Mouse (Mus musculus) spleen, embryonic (tissue): Measurements from ENCODE around the gene Elmo1.

ENCODE experiments used
- CTCF ChIA-PET: fragments of 350-600 bp; sonication (Branson Sonifier 250); formaldehyde crosslinking; loops from one replicate; lab custom pipeline; 2022; lab: Charles Lee

Elmo1 gene

GRCm38 (mm10) chr13:20090133-20090710, at the start of gene Elmo1:
Gene Elmo1 (plus strand): TSS chr13:20090596.
- CTCF ChIA-PET = no interaction called here

- CTCF ChIA-PET = no interaction called here
These were observed 49.1 kb upstream of the Elmo1 start for GRCm38 (mm10) chr13:20041169-20041830.

- CTCF ChIA-PET = no interaction called here
These were observed 47.5 kb upstream of the Elmo1 start for GRCm38 (mm10) chr13:20042856-20043255.

GRCm38 (mm10) chr13:20045350-20045749, 45.0 kb upstream of the Elmo1 start:
- CTCF ChIA-PET = no interaction called here

- CTCF ChIA-PET = no interaction called here
These were observed 44.6 kb upstream of the Elmo1 start for GRCm38 (mm10) chr13:20045836-20046235.

GRCm38 (mm10) chr13:20046406-20046805, 44.0 kb upstream of the Elmo1 start:
- CTCF ChIA-PET = no interaction called here

GRCm38 (mm10) chr13:20047926-20048836, 42.2 kb upstream of the Elmo1 start:
- CTCF ChIA-PET = interaction anchor here (0.5 to 1.3 kb wide), 5 partner anchors 9 to 235 kb away, joined by 3 read pairs; no protein-coding TSS in a partner anchor

- CTCF ChIA-PET = interaction anchor here (0.5 to 1.3 kb wide), 3 partner anchors 9 to 46 kb away, joined by 3 read pairs; no protein-coding TSS in a partner anchor
These were observed 41.6 kb upstream of the Elmo1 start for GRCm38 (mm10) chr13:20048837-20049160.

GRCm38 (mm10) chr13:20049654-20050053, 40.7 kb upstream of the Elmo1 start:
- CTCF ChIA-PET = interaction anchor here (0.6 to 1.3 kb wide), 2 partner anchors 10 to 377 kb away, joined by 3 to 4 read pairs; no protein-coding TSS in a partner anchor

- CTCF ChIA-PET = interaction anchor here (0.6 kb wide), 1 partner anchor 378 kb away, joined by 4 read pairs; no protein-coding TSS in a partner anchor
These were observed 40.2 kb upstream of the Elmo1 start for GRCm38 (mm10) chr13:20050149-20050548.

- CTCF ChIA-PET = no interaction called here
These were observed 32.5 kb upstream of the Elmo1 start for GRCm38 (mm10) chr13:20057926-20058325.

GRCm38 (mm10) chr13:20061031-20061430, 29.4 kb upstream of the Elmo1 start:
- CTCF ChIA-PET = no interaction called here

GRCm38 (mm10) chr13:20063331-20063730, 27.1 kb upstream of the Elmo1 start:
- CTCF ChIA-PET = interaction anchor here (0.7 kb wide), 1 partner anchor 86 kb away, joined by 7 read pairs; no protein-coding TSS in a partner anchor

GRCm38 (mm10) chr13:20072043-20072442, 18.4 kb upstream of the Elmo1 start:
- CTCF ChIA-PET = no interaction called here

GRCm38 (mm10) chr13:20072994-20073393, 17.4 kb upstream of the Elmo1 start:
- CTCF ChIA-PET = interaction anchor here (0.5 kb wide), 1 partner anchor 63 kb away, joined by 3 read pairs; no protein-coding TSS in a partner anchor

- CTCF ChIA-PET = no interaction called here
These were observed 13.9 kb upstream of the Elmo1 start for GRCm38 (mm10) chr13:20076521-20076920.

- CTCF ChIA-PET = no interaction called here
These were observed 13.2 kb upstream of the Elmo1 start for GRCm38 (mm10) chr13:20077237-20077636.

- CTCF ChIA-PET = interaction anchor here (1.3 kb wide), 1 partner anchor 42 kb away, joined by 3 read pairs; no protein-coding TSS in a partner anchor
These were observed 561 bp downstream of the Elmo1 start for GRCm38 (mm10) chr13:20090711-20091603.

- CTCF ChIA-PET = interaction anchor here (1.3 kb wide), 1 partner anchor 43 kb away, joined by 3 read pairs; no protein-coding TSS in a partner anchor
These were observed 1.2 kb downstream of the Elmo1 start for GRCm38 (mm10) chr13:20091604-20091926.

- CTCF ChIA-PET = interaction anchor here (1.3 kb wide), 1 partner anchor 43 kb away, joined by 3 read pairs; no protein-coding TSS in a partner anchor
These were observed 1.9 kb downstream of the Elmo1 start for GRCm38 (mm10) chr13:20092301-20092700.
